Mouse (Mus musculus) thymus, postnatal 4 days (tissue): ENCODE results near the gene Gm20721.
"Not testable (repeated sequence)": the region's sequence is repeated elsewhere in the genome, so short reads cannot be mapped to it uniquely, and the experiment has no call there.

ENCODE experiments used
- DNase-seq: peaks from one replicate; pipeline ENCODE4 v3.0.0; 2021

The Gm20721 gene

DNA sequence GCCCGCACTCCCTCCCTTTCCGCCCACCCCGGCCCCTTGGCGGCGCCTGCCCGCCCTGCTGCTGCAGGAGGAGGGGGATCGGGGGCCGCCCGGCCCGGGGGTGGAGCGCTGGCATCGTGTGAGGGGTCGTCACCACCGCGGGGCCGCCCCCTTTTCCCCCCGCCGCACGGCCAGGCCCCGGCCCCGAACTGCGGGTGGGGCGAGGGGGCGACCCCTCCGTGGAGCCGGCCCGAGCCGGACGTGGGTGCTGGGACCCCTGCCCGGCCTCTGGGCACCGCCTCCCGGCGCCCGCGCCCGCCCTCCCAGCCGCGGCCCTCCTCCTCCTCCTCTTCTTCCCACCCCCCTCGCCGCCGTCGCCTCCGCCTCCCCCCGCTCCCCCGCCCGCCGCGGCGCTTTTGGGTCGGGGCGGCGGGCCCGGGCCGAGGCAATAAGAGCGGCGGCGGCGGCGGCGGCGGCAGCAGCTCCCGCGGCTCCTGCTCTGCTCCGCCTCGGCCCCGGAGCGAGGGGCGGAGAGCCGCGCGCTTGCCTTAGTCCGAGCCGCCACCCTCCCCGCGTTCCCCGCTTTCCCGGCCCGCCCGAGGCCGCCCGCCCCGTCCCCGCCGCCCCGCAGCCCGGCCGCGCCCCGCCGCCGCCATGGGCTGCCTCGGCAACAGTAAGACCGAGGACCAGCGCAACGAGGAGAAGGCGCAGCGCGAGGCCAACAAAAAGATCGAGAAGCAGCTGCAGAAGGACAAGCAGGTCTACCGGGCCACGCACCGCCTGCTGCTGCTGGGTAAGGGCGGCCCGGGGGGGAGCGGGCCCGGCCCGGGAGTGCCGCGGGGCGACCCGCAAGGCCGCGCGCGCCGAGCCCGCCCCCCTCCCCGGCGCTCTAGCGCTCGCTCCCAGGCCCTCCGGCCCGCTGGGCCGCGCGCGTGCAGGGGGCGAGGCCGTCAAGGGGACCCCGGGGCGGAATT is 16.6 kb downstream of the Gm20721 start:
- DNase-seq = peak; percentile 86

- DNase-seq = peak; percentile 69
These were observed 17.4 kb downstream of the Gm20721 start for GRCm38 (mm10) chr2:174328926-174329662.

DNA sequence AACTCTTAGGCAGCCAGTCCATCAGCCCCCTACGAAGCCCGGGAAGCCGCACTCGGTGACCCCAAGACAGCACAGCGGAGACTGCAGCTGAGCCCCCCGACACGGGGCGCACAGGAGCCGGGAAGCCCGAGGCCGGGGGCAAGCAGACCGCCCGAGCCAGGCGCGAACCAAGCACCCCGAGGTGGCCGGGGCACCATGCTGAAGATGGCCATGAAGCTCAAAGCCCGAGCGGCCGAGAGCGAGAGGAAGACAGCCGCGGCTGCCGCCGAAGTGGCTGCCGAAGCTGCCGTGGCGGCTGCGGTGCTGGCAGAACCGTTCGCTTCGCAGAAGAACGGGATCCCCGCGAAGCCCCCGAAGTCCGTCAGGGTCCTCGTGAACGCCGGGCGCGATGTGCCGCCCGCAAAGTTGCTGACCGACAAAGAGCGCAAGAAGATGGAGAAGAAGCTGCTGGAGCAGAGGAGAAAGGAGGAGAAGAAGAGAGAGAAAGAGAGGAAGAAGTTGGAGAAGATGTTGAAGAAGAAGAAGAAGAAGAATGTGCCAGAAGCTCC is 18.1 kb downstream of the Gm20721 start:
- DNase-seq = peak; percentile 42

DNA sequence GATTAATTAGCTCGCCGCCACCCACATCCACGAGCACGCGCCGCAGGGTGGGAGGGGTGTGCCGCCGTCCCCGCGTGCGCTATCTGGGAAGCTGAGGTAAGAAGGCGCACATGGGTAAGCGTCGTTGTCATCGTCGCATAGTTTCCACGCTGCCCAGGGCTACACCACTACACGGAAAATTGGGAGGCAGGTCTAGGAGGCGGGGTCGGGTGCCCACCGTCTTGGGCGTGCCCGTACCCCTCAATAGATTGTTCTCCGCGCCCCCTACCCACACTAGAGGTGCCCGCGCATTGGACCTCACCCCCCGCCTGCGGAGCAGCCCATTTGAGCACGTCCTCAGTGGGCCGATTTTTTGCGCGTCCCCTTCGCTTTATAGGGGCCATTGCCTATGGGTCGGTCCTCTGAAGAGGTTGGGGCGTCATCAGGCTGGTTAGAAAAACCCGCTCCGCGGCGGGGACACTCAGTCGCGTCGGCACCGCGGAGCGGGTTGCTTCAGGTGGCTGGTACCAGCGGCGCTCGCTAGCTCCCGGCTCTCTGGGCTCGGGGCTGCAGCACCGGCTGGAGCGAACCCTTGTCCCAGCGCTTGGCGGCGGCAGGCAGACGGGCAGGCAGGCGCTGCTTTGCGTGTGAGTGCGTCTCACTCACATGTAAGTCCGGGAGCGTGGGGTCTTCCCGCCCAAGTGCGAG is 19.1 kb downstream of the Gm20721 start:
- peak; percentile 69 for DNase-seq

DNA sequence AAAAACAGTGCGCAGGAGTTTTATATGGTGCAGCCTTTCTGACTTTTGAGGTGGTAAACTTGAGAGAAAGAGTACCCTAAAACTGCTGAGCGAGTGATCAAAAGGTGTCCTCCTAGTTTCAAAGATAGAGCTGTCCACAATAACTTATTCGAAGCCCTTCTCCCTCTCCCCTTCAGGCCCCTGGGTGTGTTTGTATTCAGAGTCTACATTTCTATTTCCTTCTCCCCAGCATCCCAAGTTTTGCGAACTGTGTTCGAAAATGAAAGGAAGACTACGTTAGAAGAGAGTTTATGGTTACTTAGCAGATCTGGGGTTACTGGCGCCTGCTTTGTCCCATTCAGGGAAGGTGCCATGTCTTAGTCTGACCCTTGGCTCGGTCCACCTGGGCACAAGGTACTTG is 20.0 kb downstream of the Gm20721 start:
- DNase-seq = no peak

DNA sequence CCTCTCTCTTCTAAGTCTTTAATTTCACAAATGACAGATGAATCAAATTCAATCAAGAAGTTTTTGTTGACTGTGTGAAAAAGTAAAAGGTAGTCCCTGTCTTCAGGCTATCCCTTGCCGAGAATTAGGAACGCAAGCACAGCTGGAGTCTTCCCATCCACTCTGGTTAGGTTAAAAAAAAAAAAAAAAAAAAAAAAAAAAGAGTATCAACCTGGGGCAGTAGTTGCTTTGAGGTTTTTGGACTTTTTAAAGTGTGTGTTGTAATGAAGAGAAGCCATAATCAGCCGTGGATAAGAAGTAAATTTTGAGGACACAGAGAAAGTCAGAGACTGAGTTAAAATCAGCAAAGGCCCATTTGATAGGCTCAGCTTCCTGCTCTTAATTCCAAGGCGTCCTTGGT is 20.5 kb downstream of the Gm20721 start:
- DNase-seq = no peak

DNA sequence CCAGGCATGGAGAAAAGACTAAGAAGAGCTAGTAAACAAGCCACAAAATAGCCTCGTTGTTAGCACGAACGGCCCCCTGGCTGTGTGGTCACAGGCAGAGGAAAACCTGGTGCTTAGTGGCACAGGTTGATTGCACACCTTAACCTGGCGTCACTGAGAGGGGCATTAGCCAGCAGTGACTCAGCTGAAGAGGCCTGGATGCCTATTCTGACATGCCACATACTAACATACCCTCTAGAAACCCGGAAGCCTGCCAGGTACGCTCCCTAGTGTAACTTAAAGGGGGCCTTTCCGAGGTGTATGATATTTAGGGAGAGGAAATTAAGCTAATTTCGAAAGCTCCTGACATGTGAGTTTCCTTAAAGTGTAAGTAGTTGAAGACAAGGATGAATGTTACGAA is 29.9 kb downstream of the Gm20721 start:
- DNase-seq = no peak

GRCm38 (mm10) chr2:174315445-174315844 is 31.1 kb downstream of the Gm20721 start:
- not testable (repeated sequence) for DNase-seq

DNA sequence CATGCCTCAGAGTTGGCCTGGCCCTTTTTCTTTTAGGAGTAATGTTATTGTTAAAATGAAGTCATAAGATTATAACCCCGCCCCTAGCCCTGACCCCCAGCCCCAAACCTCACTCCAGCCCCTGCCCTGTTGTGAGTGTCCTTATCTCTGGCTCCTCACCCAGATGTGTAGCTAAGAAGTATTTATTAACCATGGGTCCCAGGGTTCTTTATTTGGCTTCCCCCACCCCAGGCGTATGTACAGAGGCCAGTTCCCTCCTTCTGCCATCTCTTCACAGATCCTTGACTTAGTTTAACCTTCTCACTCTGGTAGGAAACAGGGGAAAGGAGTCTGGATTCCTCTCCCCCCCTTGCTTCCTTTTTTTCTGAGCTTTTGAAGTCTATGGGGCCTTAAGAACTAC is 33.9 kb downstream of the Gm20721 start:
- no peak for DNase-seq

DNA sequence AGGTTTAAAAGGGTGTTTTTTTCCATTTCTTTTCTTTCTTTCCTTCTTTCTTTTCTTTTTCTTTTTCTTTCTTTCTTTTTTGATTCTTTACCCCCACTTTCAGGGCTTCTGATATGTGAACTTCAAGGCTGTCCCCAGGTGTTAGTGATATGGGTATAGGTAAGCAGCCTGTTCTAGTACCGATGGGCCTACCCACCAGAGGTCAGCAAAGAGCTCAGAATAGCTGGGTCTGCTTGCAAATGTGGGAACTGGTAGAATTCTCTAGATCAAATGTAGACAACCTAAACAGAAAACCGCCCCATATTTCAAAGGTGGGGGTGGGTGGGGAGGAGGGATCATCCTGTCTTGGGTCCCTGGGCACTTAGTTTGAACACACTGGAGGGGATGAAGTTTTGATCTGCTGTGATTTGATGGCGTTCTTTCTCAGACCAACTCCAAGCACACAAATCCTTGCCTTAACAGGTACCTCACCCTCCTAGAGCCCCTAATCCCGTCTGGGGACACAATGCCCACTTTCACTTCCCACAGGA is 34.3 kb downstream of the Gm20721 start:
- peak; percentile 88 for DNase-seq

- DNase-seq = no peak
These were observed 34.9 kb downstream of the Gm20721 start for GRCm38 (mm10) chr2:174311613-174312012.

- DNase-seq = peak; percentile 74
These were observed 35.5 kb downstream of the Gm20721 start for GRCm38 (mm10) chr2:174310913-174311514.

GRCm38 (mm10) chr2:174307903-174308302 is 38.6 kb downstream of the Gm20721 start:
- no peak for DNase-seq

GRCm38 (mm10) chr2:174305646-174306045 is 40.9 kb downstream of the Gm20721 start:
- no peak for DNase-seq

DNA sequence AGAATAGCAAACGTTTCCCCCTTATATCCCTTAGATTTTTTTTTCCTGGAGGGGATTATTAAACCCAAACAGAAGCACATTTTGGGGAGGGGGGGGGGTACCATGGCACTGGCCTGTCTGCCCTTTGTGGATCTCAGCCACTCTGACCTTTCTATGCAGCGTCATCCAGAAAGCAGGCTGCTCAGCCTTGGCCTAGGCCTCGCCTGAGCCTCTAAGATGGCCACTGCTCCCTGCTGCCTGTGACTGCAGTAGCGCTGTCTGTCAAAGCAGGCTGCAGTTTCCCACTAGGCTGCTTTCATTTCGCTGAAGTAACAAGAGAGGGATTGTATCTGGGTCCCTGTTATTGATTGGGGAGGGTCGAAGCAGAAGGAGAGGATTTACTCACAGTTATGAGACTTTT is 44.0 kb downstream of the Gm20721 start:
- DNase-seq = no peak

GRCm38 (mm10) chr2:174300666-174301065 is 45.8 kb downstream of the Gm20721 start:
- no peak for DNase-seq

GRCm38 (mm10) chr2:174300186-174300585 is 46.3 kb downstream of the Gm20721 start:
- DNase-seq = no peak

DNA sequence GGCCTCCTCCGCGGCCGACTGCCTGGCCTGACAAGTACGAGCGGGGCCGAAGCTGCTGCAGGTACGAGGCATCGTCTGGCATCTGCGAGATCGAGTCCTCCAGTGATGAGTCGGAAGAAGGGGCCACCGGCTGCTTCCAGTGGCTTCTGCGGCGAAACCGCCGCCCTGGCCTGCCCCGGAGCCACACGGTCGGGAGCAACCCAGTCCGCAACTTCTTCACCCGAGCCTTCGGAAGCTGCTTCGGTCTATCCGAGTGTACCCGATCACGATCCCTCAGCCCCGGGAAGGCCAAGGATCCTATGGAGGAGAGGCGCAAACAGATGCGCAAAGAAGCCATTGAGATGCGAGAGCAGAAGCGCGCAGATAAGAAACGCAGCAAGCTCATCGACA is 46.7 kb downstream of the Gm20721 start:
- DNase-seq = peak; percentile 17

DNA sequence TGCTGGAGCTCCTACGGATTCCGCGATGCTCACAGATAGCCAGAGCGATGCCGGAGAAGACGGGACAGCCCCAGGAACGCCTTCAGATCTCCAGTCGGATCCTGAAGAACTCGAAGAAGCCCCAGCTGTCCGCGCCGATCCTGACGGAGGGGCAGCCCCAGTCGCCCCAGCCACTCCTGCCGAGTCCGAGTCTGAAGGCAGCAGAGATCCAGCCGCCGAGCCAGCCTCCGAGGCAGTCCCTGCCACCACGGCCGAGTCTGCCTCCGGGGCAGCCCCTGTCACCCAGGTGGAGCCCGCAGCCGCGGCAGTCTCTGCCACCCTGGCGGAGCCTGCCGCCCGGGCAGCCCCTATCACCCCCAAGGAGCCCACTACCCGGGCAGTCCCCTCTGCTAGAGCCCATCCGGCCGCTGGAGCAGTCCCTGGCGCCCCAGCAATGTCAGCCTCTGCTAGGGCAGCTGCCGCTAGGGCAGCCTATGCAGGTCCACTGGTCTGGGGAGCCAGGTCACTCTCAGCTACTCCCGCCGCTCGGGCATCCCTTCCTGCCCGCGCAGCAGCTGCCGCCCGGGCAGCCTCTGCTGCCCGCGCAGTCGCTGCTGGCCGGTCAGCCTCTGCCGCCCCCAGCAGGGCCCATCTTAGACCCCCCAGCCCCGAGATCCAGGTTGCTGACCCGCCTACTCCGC is 47.3 kb downstream of the Gm20721 start:
- DNase-seq = peak; percentile 15

DNA sequence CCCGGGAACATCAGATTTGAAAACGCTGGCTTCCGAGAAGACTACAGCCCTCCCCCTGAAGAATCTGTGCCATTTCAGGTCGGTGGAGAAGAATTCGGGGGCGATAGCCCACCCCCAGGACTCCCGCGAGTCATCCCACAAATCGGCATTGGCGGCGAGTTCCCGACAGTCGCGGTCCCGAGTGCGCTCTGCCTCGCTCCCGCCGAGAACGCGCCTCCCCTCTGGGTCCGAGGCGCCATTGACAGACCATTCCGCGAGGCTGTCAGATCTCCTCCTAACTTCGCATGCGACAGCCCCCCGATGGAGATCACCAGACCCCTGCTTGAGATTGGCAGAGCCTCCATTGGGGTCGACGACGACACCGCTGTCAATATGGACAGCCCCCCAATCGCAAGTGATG is 48.0 kb downstream of the Gm20721 start:
- no peak for DNase-seq

DNA sequence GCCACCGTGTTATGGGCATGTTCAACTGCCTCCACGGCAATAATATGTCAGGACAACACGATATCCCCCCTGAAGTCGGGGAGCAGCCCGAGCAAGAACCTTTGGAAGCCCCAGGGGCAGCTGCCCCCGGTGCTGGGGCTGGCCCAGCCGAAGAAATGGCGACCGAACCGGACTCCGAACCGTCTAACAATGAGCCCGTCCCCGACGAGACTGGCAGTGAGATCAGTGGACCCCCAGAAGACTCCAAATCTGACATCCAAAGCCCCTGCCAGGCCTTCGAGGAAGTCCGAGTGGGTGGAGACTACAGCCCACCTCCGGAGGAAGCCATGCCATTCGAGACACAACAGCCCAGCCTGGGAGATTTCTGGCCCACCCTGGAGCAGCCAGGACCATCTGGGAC is 48.7 kb downstream of the Gm20721 start:
- DNase-seq = no peak

GRCm38 (mm10) chr2:174297086-174297571 is 49.4 kb downstream of the Gm20721 start:
- peak; percentile 62 for DNase-seq
